Mouse (Mus musculus): ENCODE results near the gene Acer1. TPM values are rescaled to one million over a fixed set of nuclear protein-coding genes. Genes with fewer than 3 reads are reported as not detected.
A peak's percentile ranks its signal among the peaks of the same experiment; 100 is the strongest.

Acer1 gene
- polyA plus RNA-seq (2017; shearing (Covaris generic)): under 1 TPM in 1 of 2 experiments, not detected in 1; 0.16 TPM

DNA sequence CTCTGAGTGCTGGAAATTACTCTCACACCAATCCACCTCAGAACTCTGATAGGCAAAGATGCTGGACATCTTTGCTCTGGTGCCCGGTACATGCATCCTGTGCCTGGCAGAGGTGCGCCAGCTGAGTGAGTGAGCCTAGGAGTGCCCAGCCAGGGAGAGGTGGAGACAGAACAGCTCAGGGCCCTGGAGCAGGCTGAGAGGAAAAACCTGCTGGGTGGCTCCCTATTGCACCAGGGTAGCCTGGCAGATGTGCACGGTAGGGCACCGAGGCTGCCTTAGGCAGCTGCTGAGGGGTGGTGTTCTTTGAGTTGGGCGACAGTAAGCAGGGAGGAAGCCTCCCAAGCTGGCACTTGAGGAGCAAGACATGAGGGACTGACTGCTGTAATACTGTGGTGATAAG lies at the start of gene Acer1:
Gene Acer1 (minus strand): TSS at position 114 of the 400 bp plus-strand sequence.
- ATAC-seq: no peak

DNA sequence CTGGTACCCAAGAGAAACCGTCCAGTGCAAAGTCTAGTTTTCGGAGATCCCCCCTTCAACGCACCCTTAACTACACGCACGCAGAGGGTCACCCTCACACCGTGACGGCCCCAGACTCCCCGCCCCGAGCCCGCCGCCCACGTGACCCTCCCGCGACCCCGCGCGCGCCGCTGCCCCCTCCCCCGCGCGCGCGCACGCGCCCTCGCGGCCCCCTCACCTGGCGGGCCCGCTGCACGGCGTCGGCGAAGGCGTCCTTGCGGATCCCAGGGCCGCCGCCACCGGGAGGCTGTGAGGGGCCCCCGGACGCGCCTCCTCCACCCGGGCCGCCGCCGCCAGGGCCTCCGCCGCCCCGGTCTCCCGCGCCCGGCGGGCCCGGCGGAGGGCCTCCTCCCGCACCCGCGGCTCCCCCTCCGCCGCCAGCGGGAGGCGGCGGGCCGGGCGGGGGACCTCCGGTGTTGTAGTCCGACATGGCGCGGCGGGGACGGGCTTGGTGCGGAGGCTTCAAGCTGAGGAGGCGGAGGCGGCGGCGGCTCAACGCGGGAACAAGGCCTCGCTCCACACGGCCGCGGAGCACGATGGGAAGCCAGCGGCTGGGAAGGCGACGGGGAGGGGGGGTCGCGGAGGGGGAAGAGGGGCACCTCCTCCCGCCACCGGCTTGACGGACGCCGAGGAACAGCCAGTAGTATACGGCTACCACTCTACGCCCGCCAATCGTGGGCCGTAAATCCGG lies 49.2 kb upstream of the Acer1 start, which contains the start of gene Khsrp:
Gene Khsrp (minus strand): TSS at position 592 of the 730 bp plus-strand sequence.
- ATAC-seq: no peak

DNA sequence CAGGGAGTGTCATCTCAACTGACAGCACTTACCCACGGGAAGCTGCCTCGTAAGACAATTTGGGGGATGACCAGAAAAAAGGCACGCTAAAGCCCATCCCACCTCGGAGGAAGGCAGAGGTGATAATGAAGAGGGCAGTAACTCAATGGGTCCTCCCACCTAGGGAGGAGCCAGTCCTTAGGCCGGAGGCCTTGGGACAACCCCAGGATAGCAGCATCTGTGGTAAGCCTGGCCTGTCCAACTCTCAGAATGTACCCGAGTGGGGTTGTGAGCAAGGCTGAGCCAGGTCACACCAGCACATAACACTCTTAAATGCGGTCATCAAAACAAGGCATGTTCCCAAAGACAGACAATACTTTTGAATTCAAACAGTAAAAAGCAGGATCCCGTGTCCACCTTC lies 47.8 kb upstream of the Acer1 start:
- no peak for ATAC-seq

- no peak for ATAC-seq
Measured at GRCm38 (mm10) chr17:57027471-57027870, 45.5 kb upstream of the Acer1 start.

DNA sequence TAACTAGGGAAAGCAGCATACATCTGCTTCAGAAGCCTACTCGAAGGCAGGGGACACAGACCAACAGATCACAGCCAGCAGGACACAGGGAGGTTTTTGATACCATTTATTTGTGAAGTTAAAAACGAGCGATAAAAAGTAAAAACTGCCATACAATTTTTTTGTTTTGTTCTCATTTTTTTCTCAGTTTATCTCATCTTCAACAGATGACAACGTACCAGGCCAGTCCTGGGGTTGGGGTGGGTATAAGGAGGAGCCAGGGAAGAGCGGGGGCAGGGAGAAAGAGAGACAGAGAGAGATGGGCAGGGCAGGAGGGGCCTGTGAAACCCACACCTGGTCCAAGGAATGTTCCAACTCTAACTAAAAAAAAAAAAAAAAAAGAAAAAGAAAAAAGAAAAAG lies 39.0 kb upstream of the Acer1 start:
- ATAC-seq: no peak

DNA sequence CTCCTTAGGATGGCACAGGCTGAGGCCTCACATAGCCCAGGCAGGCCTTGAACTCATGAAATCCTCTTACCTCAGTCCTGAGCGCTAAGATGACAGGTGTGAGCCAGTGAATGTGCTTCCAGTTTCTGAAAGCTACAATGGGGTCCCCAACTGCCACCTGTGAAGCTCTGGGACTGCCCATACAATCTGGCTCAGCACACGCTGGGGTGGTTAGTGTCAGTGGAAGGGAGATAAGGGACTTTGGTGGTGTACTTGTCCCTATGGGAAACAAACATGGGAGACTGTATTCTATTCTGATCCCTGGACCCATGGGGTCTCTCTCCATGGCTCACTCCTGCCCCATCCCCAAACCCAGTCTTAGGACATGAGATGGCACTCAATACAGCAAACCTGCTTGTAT lies 37.8 kb upstream of the Acer1 start:
- ATAC-seq: no peak

- ATAC-seq: no peak
Measured at GRCm38 (mm10) chr17:57012245-57012795, 30.4 kb upstream of the Acer1 start.

DNA sequence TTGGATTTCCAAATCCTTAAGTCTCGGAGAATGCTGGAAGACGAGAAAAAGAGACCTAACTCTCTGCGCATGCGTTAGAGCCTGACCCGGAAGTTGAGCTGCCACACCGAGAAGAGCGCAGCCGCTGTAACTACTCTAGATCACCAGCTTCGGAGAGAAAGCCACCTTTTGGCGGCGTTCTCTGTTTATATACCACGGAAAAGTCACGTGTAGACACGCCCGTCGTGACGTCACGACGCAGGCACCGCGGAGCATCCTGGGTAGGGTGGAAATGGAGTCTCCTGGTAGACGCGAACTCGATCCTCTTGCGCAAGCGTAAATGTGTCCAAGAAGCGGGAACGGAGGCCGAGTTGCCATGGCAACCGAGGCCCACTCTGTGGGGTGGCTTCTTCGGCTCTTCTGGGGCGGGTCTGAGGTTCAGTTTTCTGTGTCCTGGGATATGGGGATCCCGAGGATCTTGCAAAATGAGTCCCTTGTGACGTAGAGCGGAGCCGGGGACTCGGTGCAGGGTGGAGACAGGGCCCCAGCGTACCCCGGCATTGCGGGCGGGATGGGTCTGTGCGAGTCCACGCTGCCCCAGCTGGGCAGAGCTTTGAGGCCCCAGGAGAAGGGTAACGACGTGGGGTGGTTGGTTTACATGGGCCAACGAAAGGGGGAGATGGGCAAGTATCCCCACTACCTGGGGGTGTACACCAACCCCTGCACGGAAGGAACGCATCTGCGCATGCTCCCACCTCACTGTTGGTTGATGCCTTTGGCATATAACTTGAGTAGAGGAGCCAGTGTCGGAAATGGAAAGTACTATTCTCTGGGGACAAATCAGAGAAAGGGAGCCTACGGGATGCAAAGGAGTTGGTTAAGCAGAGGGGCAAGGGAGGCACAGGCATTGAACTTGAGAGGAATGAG lies 29.6 kb upstream of the Acer1 start, which contains the start of the genes Gtf2f1 and Gm17949:
Gene Gtf2f1 (minus strand): TSS at position 53 of the 906 bp plus-strand sequence.
Gene Gm17949 (plus strand): TSS at position 234 of the 906 bp plus-strand sequence.
- ATAC-seq: peak; percentile 91

GRCm38 (mm10) chr17:57010911-57011235 lies 28.9 kb upstream of the Acer1 start:
- peak; percentile 45 for ATAC-seq

DNA sequence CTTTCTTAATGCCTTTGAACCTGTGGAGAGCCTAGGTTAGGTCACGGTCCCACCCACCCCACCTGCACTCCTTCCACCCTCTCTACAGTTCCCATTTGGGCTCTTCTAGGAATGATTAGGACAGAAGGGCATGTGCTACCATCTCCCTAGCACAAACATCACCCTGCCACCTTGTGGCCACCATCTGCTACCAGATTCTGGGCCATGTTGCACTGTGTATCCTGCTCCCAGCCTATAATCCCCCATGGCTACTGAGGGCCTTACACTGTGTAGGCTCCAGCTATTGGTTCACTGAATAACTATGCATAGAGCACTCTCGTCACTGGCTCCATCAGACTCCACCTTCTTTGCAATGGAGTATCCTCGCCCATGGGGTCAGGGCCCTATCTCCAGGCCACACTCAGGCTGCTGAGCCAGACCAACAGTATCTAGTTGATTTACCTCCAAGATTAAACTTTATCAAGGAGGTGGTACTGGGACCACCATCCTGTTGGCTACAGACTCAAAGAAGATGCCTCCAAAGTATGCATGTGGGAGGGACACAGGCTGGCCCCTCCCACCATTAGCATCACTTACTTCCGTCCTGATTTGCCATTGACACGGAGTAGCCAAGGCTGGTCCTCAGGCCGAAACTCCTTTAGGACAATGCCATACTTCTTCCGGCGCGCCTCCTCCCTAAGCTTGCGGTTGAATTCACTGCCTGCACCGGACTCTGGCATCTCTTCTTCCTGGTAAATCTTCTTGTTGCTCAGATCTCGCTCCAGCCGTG lies 25.4 kb upstream of the Acer1 start:
- ATAC-seq: no peak

- no peak for ATAC-seq
Measured at GRCm38 (mm10) chr17:57003994-57004393, 22.1 kb upstream of the Acer1 start.

GRCm38 (mm10) chr17:57001228-57001627 lies 19.3 kb upstream of the Acer1 start:
- ATAC-seq: no peak

DNA sequence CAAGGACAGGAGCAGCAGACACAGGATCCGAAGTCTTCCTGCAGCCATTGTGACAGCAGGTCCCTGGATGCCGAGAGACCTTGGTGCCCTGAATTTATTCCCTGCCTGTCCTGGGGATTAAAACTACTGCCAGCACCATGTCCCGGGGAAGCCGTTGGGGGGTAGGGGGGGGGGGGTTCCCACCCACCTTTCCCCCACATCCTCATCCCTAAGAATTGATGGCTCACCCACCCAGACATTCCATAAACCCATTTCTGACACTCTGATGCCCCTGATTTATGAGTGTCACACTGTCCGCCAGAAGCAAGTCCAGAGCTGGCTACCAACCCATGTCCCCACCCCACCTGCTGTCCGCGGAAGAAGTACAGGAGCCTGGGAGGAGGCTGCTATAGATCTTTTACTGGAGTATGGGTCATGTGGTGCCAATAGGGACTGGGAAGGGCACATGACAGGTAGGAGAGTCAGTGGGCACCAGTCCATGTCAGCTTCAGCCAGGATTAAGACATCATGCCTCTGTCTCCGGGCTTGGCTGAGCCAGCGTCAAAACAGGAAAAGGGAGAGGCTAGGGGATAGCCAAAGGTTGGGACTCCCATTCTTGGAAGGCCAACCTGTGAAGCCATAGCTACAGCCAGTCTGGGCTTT lies 18.2 kb upstream of the Acer1 start, which contains the start of gene Pspn:
Gene Pspn (minus strand): TSS at position 51 of the 642 bp plus-strand sequence.
- ATAC-seq: no peak

DNA sequence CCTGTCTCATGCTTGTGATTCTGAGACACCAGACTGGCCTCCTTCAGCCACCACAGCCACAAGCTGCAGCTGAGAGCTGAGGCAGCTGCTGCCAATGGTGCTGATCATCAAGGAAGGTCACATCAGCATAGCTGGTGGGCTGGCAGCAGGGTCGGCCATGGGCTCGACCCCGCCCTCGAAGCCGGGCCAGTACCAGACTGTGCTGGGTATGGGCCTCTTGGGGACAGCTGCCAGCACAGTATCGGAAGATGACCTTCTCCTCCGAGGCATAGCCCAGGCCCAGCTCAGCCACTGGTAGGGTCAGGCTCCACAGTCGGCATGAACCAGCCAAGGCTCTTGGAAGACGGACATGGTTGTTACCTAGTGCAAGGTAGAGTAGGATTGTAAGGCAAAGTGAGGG lies 17.5 kb upstream of the Acer1 start:
- no peak for ATAC-seq

DNA sequence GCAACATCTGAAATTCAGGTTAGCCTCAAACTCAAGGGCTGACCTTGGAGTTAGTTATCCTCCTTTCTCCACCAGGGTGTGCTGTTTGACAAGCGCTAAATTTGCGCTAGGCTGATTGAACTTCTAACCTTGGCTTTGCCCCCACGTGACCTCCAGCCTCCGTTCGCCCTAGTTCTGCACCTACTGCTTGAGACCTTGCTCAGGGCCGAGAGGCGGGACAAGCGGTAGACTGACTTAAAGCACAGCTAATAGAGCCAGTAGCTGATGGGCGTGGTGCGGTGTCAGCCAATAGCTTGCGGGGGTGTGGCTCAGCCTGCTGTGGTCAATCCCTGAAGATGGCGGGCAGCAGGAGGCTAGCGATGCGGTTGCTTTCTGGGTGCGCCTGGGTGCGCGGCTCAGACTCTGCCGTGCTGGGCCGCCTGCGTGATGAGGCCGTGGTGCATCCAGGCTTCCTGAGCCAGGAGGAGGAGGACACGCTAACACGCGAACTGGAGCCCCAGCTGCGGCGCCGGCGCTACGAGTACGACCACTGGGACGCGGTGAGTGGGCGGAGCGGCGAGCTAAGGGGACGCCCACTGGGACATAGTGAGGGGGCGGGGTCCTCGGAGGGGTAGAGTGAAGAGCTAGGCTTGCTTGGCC lies 15.2 kb upstream of the Acer1 start, which contains the start of gene Alkbh7:
Gene Alkbh7 (plus strand): TSS at position 311 of the 639 bp plus-strand sequence.
- ATAC-seq: peak; percentile 100

DNA sequence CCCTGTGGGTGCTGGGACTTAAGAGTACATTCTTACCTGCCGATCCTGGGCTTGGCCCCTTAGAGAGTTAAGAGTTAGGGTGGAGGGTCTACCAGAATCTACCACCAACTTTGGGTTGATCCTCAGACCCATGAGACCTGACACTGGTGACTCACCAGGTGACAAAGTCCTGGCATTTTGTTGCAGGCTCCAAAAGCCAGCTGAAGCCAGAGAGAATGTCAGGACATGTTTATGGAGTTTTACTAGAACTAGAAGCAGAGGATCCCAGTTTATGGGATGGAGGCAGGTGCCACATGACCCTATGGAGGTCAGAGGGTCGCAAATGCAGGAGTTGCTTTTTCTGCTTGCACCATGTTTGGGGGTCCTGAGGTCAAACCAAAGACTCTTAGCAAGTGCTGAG lies 14.6 kb upstream of the Acer1 start:
- ATAC-seq: no peak

GRCm38 (mm10) chr17:56995046-56995445 lies 13.1 kb upstream of the Acer1 start:
- no peak for ATAC-seq

- no peak for ATAC-seq
Measured at GRCm38 (mm10) chr17:56990966-56991365, 9.0 kb upstream of the Acer1 start.

- ATAC-seq: peak; percentile 99
Measured at GRCm38 (mm10) chr17:56990115-56990746, 8.3 kb upstream of the Acer1 start, which contains the start of gene Clpp. Gene Clpp, plus strand, starts transcription at chr17:56990305.

DNA sequence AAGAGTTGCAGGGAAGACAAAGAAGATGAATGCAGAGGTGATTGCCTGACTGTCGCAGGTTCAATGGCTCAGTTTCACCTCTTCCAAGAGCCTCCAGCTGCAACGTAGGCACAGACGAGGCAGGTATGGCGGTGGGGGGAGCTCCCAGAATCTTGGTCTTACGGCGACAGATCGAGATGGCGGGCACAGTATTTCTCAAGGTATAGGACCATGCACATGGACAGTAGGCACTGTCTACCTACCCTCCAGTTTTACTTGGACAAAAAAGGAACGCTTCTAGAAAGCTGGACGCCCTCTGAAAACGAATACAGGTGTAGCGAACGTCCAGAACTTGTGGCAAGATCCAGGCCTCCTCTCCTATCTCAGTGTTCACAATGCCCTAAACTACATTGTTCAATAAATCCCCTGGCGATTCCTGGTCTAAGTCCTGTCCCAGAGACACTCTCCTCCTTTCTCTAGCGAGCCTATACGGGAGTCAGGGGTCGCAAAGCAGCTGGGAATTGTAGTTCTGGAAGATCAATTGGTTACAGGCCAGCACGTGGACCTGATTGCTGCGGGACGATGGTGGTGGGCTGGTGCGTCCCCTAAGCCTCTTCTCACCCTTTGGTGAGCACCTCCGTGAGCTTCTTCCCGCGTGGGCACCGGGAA lies 7.7 kb upstream of the Acer1 start:
- ATAC-seq: peak; percentile 71
